Mouse (Mus musculus) left cerebral cortex, postnatal 25 days (tissue): ENCODE data around the gene Zfp57. TPM values are rescaled to one million over a fixed set of nuclear protein-coding genes. Genes with fewer than 3 reads are reported as not detected.
A peak's percentile ranks its signal among the peaks of the same experiment; 100 is the strongest.

Experiments used
- DNase-seq, 2 experiments: peaks; one replicate each; pipeline ENCODE4 v3.0.0; 2022; ENCODE audit warnings: low spot score in 2 of 2, mixed read lengths in 1 of 2
- intact Hi-C: fragments of 180-260 bp; cut with DNase I; formaldehyde crosslinking; loops from one replicate; pipeline ENCODE4 v1.15.1; 2025
- total RNA-seq, 2 experiments: library from RNA; stranded (reverse); gene quantifications; 2 replicates each; pipeline ENCODE4 v1.2.3; 2021

Gene Zfp57
- total RNA-seq, 2 experiments from 2014 or later, result 14.5 to 17.6 TPM

DNA sequence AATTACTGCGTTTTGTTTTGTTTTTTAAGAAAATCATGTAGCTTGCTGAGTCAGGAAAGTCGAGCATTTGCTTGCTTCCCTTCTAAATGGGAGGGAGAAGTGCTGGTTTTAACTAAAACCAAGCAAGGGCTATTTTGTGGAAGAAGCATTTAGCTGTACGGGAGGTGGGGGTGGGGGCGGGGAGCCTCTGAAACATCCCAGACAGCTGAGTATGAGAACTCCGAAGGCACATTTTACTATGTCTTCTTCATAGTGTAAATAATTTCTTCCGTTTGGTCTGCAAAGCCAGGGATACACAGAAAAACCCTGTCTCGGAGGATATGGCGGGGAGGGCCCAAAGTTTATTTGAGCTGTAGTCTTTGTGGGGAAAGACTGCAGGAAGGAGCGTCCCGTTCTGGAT, 27.2 kb downstream of the Zfp57 start:
- intact Hi-C loops, result no loop called here
- no peak for DNase-seq

DNA sequence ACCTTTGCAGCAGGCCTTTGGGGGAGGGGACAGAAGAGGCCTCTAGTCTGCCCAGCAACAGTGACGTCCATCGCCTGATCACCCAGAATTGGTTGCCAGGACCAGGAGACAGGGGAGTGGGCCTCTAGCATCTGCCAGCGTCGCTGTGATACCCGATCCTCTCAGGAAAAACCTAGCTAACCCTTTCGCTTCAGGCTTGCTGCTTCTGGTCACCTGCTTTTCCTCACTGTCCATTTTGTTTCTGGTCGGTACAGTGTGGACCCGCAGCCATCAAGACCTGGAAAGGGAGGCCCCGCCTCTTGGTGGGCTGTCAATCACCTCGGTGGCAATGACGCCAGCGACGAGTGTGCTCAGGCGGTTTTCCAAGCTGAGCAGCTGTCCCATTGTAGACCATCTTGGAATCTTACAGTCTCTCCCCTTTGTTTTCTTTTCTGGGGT, 27.7 kb downstream of the Zfp57 start:
- intact Hi-C loops, result no loop called here
- DNase-seq, result peak; percentile 95 to 98

GRCm38 (mm10) chr17:37029162-37029561, 28.2 kb downstream of the Zfp57 start:
- intact Hi-C loops, result no loop called here
- no peak for DNase-seq

DNA sequence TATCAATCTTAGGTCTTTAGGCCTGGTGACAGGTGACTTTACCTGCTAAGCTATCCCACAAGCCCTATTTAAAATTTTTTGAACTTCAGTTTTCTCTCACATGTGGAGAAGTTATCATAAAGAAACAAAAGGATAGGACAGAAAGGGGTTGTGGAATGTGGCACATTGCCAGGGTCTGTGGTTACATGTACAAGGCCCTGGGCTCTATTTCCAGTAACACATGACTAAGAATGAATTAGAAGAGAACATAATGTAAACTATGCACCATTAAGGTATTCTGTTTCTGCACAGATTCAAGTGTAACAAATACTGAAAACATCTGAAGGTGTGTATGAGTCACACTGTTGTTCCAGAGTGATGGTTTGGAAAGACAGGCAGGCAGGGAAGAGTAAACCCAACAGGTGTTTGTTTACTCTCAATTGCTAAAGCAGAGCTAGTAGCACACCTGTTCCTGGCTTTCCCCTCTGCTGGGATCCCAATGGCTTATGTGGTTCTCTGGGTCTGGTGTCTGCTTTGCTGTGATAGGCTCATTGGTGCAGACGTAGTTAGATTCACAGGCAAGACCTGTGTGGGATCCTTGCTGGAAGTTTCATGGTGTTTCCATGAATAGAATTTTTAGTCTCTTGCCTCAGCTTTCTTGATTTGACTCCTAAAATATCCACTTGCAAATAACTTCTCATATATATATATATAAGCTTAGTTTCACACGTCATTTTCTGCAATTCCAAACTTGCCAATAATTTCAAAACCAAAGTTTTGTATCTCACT, 38.3 kb downstream of the Zfp57 start:
- intact Hi-C loops, result no loop called here

GRCm38 (mm10) chr17:37044651-37045244, 43.8 kb downstream of the Zfp57 start:
- intact Hi-C loops, result loop anchor here (5.0 kb wide), 1 partner anchor 152 kb away; the partner anchor contains the start of gene Trim40
- no peak for DNase-seq

More for the DNA sequence above, 38.3 kb downstream of the Zfp57 start:
- DNase-seq, result peak in 1 of 2 experiments; percentile 65

DNA sequence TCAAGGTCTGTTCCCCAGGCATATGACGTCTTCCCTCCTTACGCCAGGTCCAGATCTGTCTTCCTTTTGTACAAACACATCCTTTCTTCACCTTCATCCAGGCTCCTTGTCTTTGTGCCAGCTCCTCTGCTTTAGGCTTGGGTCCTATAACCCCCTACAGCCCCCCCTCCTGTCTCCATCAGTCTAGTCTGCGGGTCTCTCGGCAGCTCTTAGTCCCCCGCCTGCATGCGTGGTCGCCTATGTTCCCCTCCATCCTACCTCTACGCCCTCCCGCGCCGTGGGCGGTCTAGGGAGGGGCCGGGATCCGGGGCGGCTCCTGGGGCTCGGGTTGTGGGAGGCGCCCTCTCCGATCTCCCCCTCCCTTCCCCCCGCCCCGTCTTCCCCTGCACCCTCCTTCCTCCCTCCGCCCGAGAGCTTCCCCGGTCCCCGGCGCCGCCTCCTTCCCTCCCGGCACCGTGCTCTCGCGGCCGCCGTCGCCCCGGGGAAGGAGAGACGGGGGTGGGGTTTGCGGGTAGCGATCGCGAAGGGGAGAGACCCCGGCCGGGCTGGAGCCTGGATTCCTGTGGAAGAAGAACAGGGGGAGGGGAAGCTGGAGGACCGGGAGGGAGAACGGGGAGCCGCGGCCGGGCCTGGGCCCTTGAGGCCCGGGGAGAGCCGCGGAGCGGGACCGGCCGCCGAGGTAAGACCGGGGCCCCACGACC, 44.8 kb downstream of the Zfp57 start, which contains the start of gene Gabbr1:
Gene Gabbr1 (plus strand): TSS at position 356 of the 701 bp plus-strand sequence.
- peak; percentile 81 to 82 for DNase-seq
- intact Hi-C loops, result loop anchor here (1.0 to 5.0 kb wide), 4 partner anchors 49 to 153 kb away; partner anchors contain the start of genes Ppp1r11, Trim40, Znrd1 and Znrd1as

- intact Hi-C loops, result loop anchor here (1.0 to 5.0 kb wide), 5 partner anchors 50 to 154 kb away; partner anchors contain the start of genes Ppp1r11, Trim40, Znrd1 and Znrd1as
- peak; percentile 61 to 71 for DNase-seq
These were observed 45.5 kb downstream of the Zfp57 start for GRCm38 (mm10) chr17:37046312-37047112.

GRCm38 (mm10) chr17:37047332-37047976, 46.5 kb downstream of the Zfp57 start:
- intact Hi-C loops, result loop anchor here (1.0 to 5.0 kb wide), 4 partner anchors 51 to 155 kb away; partner anchors contain the start of genes Ppp1r11 and Trim40

DNA sequence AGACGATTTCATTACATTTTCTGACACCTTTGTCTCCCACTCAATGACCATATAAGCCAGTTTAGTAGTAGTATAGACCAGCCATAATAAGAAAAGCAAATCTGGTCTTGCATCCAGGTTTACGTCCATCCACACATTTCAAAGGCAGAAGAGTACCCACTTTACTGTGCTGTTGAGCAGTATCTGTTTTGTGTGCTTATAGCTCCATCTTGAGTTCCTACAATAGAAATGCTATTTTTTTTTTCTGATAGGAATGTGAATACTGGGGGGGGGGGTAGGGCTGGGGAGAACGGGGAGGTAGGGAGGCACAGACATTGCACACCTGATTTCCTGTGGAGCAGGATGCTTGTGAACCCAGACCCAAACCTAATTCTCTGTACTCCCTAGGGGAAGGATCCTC, 47.0 kb downstream of the Zfp57 start:
- intact Hi-C loops, result loop anchor here (1.0 to 5.0 kb wide), 4 partner anchors 51 to 156 kb away; partner anchors contain the start of genes Ppp1r11 and Trim40
- DNase-seq, result peak in 1 of 2 experiments; percentile 56

More at GRCm38 (mm10) chr17:37047332-37047976, 46.5 kb downstream of the Zfp57 start:
- no peak for DNase-seq

GRCm38 (mm10) chr17:37048383-37048782, 47.4 kb downstream of the Zfp57 start:
- intact Hi-C loops, result loop anchor here (5.0 kb wide), 1 partner anchor 156 kb away; the partner anchor contains the start of gene Trim40
- no peak for DNase-seq

DNA sequence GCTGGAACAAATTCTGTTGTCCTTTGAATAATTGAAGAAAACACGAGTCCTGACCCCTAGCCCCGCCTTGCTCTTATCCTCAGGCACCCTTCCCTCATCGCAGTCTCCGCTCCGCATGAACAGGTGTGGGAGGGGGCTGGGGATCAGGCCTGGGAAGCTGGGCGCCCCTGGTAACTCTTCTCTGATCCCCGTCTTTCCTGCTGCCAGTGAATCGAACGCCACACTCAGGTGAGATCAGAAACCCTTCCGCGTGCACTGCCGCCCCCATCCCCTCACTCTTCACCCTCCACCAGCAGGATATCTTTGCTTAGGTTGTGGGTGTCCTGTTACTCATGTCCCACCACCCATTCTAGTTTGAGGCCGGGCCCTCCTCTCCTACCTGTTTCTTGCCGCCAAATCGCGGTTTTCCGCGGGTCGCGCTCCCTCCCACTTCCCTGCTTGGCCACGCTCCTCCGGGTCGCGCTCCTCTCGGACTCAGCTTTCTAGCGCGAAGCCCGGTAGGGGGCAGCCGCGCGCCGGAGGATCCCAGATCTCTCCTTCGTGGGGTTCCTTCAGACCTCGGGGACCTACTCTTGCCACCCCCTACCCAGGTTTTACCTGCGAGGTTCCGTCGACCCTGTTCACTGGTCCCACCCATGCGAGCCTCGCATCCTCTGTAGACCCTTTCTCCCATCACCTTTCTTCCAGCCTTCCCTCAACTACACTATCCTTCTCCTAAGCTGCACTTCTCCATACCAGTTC, 48.8 kb downstream of the Zfp57 start:
- DNase-seq, result peak; percentile 86
- intact Hi-C loops, result loop anchor here (5.0 kb wide), 1 partner anchor 157 kb away; the partner anchor contains the start of gene Trim40

GRCm38 (mm10) chr17:37050399-37050798, 49.4 kb downstream of the Zfp57 start:
- peak; percentile 92 to 96 for DNase-seq
- intact Hi-C loops, result no loop called here

GRCm38 (mm10) chr17:37050876-37051275, 49.9 kb downstream of the Zfp57 start:
- intact Hi-C loops, result no loop called here
- DNase-seq, result peak in 1 of 2 experiments; percentile 36

GRCm38 (mm10) chr17:37051745-37052144, 50.8 kb downstream of the Zfp57 start:
- intact Hi-C loops, result no loop called here
- no peak for DNase-seq

DNA sequence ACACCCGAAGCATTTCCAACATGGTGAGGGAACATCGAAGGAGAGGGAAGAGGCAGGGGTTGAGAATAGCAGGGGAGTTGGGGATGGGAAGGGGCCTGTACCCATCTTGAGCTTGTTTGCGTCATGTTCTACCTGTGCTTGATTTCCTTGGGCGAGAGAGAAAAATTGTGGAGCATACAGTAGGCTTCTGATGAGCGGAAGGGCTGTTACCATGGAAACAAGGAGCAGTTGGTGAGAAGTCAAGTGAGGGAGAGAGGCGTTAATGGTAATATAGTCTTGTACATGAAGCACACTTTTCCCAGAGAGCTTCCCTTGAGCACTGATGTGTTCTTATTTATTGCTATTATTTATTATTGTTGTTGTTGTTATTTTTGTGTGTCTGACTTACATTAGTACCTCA, 56.0 kb downstream of the Zfp57 start:
- DNase-seq, result no peak
- intact Hi-C loops, result no loop called here
